Mouse (Mus musculus) cortical plate, adult 2 months (tissue): ENCODE results near the gene Grm8. TPM values are rescaled to one million over a fixed set of nuclear protein-coding genes. Genes with fewer than 3 reads are reported as not detected.
"Not testable (repeated sequence)": the region's sequence is repeated elsewhere in the genome, so short reads cannot be mapped to it uniquely, and the experiment has no call there.

ENCODE experiments used
- H3K27ac ChIP-seq: fragments of 200-500 bp; 2 replicates; pipeline ENCODE4 v1.5.1; 2012; ENCODE audit warnings: low read length, control low read depth, inconsistent platforms; ENCODE audit not compliant: insufficient read depth
- H3K4me1 ChIP-seq: fragments of 200-500 bp; 2 replicates; pipeline ENCODE4 v1.6.1; 2011; ENCODE audit warnings: low read length; ENCODE audit not compliant: control insufficient read depth, insufficient read depth
- H3K4me3 ChIP-seq: fragments of 200-500 bp; 2 replicates; pipeline ENCODE4 v1.5.1; 2011; ENCODE audit warnings: mild to moderate bottlenecking, low read length, control low read depth; ENCODE audit not compliant: insufficient read depth
- CTCF ChIP-seq: fragments of 200-500 bp; IDR thresholded peaks from 2 replicates; pipeline ENCODE4 v1.5.1; 2011; ENCODE audit warnings: mild to moderate bottlenecking, control low read depth, low read length; ENCODE audit not compliant: insufficient read depth; ENCODE audit errors: extremely low read depth
- POLR2A ChIP-seq: fragments of 200-500 bp; IDR thresholded peaks from 2 replicates; pipeline ENCODE4 v1.6.1; 2011; ENCODE audit warnings: mild to moderate bottlenecking, low read length, control low read depth; ENCODE audit not compliant: insufficient read depth; ENCODE audit errors: extremely low read depth
- polyA plus RNA-seq: library from polyadenylated mRNA; depleted of rRNA; stranded (reverse); fragments of >200 nt; gene quantifications from 2 replicates; pipeline ENCODE4 v1.2.3, GENCODE M21; 2012

Gene Grm8
- polyA plus RNA-seq, 1 experiment: 9.8 TPM

- Histone ChIP-seq H3K4me1 (no peaks in the 10 kb centered on the region), H3K27ac (no peak overlapping the region), H3K4me3 (no peak overlapping the region)
- no peak for TF ChIP-seq CTCF
- TF ChIP-seq POLR2A: no peak
Measured at GRCm38 (mm10) chr6:27895153-27895552, 239.8 kb downstream of the Grm8 start.

- Histone ChIP-seq H3K4me3 (no peak overlapping the region), H3K4me1 (no peaks in the 10 kb centered on the region), H3K27ac (no peak overlapping the region)
- TF ChIP-seq CTCF: no peak
- TF ChIP-seq POLR2A: no peak
Measured at GRCm38 (mm10) chr6:27892886-27893285, 242.1 kb downstream of the Grm8 start.

- H3K4me1 ChIP-seq: no peaks in the 10 kb centered on the region
- H3K4me3 ChIP-seq: no peak overlapping the region
- H3K27ac ChIP-seq: no peak overlapping the region
- no peak for TF ChIP-seq POLR2A
- TF ChIP-seq CTCF: no peak
Measured at GRCm38 (mm10) chr6:27888391-27888790, 246.6 kb downstream of the Grm8 start.

DNA sequence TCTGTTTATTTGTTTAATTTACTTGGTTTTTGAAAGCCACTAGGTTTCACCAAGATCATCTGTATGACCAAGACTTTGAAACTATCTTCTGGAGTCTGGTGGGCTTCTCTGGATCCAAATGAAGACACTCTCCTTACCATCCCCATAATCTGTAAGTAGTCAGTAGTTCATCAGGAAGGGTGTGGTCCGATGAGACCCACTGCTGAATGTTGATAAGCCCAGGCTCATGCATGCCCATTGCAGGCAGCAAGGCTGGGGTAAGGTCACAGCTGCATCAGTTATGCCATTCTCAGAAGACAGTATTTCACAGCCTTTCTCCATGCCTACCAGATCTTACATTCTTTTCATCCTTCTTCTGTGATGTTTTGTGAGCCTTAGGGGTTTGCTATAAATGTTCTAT, 247.1 kb downstream of the Grm8 start:
- no peak overlapping the region for H3K27ac ChIP-seq
- no peak overlapping the region for H3K4me3 ChIP-seq
- TF ChIP-seq CTCF (no peak), POLR2A (no peak)
- H3K4me1 ChIP-seq: no peaks in the 10 kb centered on the region

DNA sequence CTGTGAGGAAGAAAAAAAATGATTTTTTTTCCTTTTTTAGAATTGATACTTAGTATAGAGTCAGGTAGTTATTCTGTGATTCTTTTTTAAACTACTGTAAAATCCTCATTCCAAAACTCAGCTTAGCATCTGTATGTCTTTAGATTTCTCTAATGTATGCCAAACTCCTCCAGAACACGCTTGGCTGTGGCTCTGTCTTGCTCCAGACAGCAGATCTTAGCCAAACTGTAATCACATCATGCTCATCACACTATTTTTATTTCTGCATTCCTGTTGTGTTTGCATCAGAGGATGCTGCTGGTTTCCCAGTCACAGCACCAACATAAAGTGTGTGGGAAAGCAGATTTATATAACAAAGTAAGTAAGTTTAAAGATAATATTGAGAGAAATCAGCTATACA, 249.2 kb downstream of the Grm8 start:
- TF ChIP-seq POLR2A (no peak), CTCF (no peak)
- Histone ChIP-seq H3K27ac (no peak overlapping the region), H3K4me1 (no peaks in the 10 kb centered on the region), H3K4me3 (no peak overlapping the region)

DNA sequence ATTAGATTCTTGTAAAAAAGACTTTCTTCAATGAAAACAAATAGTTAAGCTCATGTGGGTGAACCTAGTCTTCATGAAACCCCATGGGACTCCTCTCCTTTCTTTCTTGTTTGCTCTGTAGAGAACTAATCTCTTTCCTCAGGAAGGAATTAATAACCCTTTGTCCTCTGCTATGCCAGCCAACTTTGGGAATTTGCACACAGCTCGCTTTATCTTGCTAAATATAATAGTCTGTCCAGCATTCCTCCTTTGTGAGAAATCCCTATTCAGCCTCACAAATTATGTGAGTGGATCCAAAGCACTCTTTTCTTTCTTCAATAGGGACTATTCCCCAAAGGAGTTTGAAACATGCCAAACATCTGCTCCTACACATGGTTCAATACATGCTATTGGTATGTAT, 285.3 kb downstream of the Grm8 start:
- no peaks in the 10 kb centered on the region for H3K4me1 ChIP-seq
- no peak overlapping the region for H3K4me3 ChIP-seq
- no peak overlapping the region for H3K27ac ChIP-seq
- TF ChIP-seq CTCF (no peak), POLR2A (no peak)

GRCm38 (mm10) chr6:27836159-27836558, 298.8 kb downstream of the Grm8 start:
- Histone ChIP-seq H3K4me1 (no peaks in the 10 kb centered on the region), H3K4me3 (no peak overlapping the region), H3K27ac (no peak overlapping the region)
- TF ChIP-seq POLR2A: no peak
- no peak for TF ChIP-seq CTCF

GRCm38 (mm10) chr6:27819735-27820134, 315.2 kb downstream of the Grm8 start:
- H3K4me1 ChIP-seq, H3K27ac ChIP-seq, H3K4me3 ChIP-seq: not testable (repeated sequence)

DNA sequence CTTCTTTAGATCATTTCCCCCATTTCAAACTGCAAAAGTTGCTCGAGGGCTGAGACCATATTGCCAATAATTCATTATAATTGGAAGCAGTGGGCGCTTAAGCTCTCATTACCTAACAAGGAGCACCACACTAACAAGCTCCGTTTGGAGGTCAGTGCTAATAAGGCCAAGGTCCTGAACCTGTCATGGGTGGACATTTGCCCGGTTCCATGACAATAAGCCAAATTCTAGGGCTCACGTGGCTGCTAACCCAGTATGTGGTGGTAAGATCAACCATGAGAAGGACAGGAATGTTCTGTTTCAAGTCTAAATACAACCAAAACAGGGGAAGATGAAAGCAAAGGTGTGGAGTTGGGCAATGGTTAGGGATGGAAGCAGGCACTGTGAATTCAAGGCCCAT, 322.2 kb downstream of the Grm8 start:
- Histone ChIP-seq H3K4me3 (no peak overlapping the region), H3K27ac (no peak overlapping the region), H3K4me1 (peaks cover 2% of the 10 kb centered on the region; the same call in 1 of the 2 replicates)
- TF ChIP-seq POLR2A (no peak), CTCF (no peak)

DNA sequence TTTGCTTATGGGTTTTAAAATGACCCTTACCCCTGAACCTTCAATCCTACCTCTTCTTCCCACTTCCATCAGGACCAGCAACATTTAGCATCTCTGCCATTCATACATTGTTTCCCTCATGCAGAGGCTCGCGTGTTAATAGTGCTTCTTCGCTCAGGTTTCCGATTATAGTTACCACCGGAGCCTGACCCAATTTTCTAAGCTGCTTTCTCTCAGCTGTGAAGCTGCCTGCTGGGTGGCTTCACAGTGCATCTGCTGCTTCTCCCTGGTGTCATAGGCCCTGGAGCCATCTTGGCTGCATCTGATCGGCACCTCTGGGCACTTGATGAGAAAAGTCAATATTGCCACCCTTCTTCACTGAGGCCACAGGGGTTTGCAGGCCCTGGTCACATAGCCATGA, 325.0 kb downstream of the Grm8 start:
- Histone ChIP-seq H3K4me1 (peaks cover 2% of the 10 kb centered on the region; the same call in 1 of the 2 replicates), H3K4me3 (no peak overlapping the region), H3K27ac (no peak overlapping the region)
- no peak for TF ChIP-seq POLR2A
- TF ChIP-seq CTCF: no peak

DNA sequence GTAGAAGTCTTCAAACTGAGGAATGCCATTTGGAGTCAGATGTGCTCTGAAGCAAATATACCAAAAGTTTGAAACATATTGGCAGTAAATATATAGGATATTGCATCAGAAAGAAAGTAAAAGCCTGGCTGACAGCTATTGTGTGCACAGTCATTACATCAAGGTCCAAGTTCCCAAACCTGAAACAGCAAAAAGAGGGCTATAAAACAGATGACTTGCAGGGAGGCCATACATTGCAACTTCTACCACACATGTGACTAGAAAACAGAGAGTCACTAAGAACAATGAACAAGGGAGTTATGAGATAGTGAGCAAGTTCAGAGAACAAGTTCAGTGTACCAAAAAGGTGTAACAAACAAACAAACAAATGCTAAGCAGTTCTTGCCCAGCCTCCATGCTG, 328.2 kb downstream of the Grm8 start:
- peaks cover 2% of the 10 kb centered on the region; the same call in 1 of the 2 replicates for H3K4me1 ChIP-seq
- H3K27ac ChIP-seq: no peak overlapping the region
- H3K4me3 ChIP-seq: no peak overlapping the region
- TF ChIP-seq POLR2A: no peak
- no peak for TF ChIP-seq CTCF
